Mouse (Mus musculus) forelimb bud, embryonic 11.5 days (tissue): Measurements from ENCODE around the gene Olfr480.

Experiments used
- DNase-seq: peaks from one replicate; pipeline ENCODE4 v3.0.0-alpha.2; 2012; ENCODE audit warnings: low read depth, low spot score

Gene Olfr480

DNA sequence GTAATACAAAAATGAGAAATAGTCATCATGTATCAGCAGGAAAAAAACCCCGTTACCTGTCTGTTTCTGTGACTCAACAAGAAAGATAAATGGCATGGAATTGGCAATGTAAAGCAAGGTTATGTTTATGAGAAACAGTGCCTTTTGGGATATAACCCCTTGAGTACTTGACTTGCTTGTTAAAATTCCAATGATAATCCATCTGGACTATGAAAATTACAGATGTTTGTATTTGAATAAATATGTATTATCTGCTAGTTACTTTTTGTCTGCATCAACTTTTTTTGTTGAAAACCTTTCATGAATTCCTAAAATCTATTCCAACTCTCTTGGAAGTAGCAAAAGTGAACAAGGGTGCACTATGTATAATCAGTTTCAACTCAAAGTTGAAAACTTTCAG, at the start of gene Olfr480:
Olfr480 (minus strand) TSS at position 101 of the 400 bp plus-strand sequence.
- no peak for DNase-seq

DNA sequence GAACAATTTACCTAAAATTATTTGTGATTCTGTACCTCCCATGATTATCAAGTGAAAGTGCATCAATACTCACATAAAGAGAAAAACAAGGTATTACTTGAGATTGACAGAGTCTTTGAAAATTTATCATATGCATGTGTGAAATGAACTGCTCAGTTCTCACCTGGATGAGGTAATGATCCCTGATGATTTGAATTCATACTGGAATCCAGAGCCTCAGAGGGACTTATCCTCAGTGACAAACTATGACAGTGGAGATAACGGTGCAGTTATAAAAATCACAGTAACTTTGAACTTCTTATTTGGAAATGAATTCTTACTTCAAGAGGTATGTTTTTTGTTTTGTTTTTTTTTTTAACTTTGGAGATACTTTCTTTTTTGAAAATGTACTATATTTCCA, 33.4 kb upstream of the Olfr480 start, which contains the start of gene Olfr483:
Olfr483 (plus strand) TSS at position 301 of the 400 bp plus-strand sequence.
- DNase-seq: no peak

DNA sequence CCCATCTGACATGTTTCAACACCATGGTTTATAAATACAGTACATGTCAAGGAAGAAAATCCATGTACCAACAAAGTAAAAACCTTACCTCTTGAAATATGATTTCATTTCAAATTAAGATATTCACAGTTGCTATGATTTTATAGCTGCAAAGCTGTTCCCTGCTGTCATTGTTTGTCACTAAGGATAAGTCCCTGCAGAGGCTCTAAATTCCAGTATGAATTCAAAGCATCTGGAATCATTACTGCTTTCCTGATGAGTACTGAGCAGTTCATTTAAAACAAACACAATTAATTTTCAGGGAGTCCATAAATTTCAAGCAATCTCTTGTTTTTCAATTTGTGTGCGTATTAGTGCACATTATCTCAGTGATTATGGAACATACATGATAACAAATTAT, 30.3 kb upstream of the Olfr480 start, which contains the start of gene Olfr482:
Olfr482 (minus strand) TSS at position 101 of the 400 bp plus-strand sequence.
- no peak for DNase-seq

DNA sequence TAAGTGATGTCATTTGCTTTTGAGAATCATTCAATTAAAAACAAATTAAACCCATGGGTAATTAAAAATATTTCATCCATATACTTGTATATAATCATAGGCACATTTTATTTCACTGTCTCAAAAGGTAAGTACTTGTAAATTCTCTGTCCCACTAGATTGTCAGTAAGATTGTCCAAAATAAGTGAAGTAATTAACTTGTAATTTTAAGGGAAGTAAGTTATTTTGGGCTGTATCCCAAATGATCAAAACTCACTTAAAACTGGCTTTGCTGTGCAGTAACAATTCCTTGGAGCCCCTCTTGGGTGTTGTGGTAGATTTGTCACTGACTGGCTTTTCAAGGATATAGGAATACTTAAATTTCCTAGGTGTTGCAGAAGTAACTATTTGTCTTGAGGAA, 12.4 kb upstream of the Olfr480 start, which contains the start of gene Olfr481:
Olfr481 (plus strand) TSS at position 301 of the 400 bp plus-strand sequence.
- DNase-seq: no peak

DNA sequence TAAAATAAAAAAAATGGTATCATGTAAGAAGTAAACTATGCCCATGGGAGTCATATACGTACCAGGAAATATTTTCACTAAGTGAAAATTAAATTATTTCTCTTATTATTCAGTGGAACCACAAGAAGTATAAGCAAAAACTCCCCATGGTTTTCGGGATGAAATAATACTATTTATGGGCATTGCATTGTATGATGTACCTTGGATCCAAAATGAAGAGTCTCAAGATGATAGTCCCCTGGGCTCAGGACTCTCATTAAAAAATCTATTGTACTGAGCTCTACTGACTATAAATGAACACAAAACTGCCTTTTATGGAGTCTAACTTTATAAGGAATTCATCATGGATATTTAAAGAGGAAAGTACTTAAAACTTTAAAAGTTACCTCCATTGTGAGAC, 16.8 kb downstream of the Olfr480 start, which contains the start of gene Olfr479:
Olfr479 (plus strand) TSS at position 301 of the 400 bp plus-strand sequence.
- DNase-seq: no peak

DNA sequence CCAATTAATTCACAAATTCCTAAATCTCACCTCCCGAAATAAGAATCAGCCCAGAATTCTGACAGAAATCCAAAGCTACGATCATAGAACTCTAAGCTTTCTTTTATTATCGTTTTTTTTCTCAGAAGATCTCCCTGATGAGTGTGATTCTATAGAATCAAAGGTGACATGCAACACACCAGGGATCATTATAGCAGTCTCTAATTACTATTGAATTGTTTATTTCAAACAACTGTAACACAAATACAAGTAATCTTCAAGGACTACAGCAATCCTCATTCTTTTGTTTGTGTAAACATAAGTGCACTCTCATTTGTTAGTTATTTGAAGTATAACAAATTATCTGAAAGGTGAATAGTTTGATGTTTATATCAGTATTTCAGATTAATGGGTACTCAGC, 33.3 kb downstream of the Olfr480 start, which contains the start of gene Olfr478:
Olfr478 (minus strand) TSS at position 101 of the 400 bp plus-strand sequence.
- no peak for DNase-seq
